Mouse (Mus musculus) thymus, postnatal 36 days (tissue): ENCODE results near the gene Dusp22.

Source experiments
- DNase-seq, 2 experiments: peaks; one replicate each; pipeline ENCODE4 v3.0.0; 2022; ENCODE audit warnings: mixed read lengths in 2 of 2

The Dusp22 gene

DNA sequence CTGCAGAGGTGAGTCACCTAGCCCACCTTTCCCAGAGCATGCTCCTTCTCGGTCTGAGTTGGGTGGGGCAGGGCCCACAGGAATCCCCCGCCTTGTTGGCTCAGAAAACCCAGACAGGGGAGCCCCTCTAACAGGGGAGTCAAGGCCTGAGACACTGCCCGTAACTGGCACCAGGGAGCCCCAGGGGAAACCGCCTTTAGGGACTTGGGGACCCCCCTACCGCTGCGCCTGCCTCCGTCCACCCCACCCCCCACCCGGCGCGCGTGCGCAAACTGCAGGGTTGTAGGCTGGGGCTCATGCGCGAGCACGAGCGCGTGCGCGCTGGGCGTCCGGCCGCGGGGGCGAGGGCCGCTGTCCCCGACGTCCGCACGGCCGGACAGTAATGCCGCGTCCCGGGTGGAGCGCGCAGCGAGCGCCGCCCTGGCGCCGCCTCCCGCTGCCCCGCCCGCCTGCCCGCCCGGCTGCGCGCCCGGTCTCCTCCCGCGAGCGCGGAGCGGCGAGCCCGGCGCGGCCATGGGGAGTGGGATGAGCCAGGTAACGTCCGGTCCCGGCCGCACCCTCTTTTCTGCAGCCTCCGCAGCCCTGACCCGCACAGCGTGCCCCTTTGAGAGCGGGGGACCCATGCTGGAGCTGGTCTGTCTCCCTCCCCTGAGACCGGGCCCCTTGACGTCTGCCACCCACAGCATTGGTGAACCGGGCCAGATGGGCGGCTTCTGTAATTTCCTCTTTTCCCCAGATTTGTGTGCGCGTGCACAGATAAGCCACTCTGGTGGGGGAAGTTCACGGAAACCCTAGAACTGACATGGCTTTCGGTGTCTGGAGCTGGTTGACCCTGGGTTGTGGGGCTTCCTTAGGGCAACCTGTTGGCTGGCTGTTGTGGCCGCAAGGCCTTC lies at the start of gene Dusp22:
Gene Dusp22 (plus strand): TSS at position 387 of the 893 bp plus-strand sequence.
- DNase-seq, result peak; percentile 65 to 70

DNA sequence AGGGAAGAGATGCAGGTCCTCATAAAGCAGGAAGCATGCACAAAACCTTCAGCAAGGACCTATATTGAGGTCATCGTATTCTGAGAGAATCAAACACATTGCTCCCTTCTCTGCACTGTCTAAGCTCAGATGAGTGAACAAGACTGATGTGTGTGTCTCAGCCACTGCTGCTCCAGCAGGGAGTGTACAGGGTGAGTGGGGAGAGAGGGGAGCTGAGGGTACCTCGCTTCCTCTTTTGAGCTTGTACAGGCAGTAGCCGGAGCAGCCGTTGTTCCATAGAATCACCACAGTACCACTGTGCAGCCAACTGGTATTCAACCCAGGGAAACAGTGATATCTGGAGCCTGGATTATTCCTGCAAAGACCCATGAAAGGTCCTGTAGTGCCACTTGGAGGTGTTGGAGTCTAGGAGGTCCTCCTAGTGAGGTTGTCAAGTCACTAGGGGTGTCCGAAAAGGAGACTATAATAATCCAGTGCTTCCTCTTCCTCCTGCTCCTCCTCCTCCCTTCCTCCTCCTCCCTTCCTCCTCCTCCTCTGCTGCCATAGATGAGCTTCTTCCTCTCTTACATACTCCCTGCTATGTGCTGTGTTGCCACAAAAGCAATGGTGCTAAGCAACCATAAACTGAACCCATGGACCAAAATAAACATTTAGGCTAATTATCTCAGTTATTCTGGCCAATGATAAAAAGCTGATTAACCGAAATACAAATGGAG lies 47.6 kb upstream of the Dusp22 start:
- no peak for DNase-seq

DNA sequence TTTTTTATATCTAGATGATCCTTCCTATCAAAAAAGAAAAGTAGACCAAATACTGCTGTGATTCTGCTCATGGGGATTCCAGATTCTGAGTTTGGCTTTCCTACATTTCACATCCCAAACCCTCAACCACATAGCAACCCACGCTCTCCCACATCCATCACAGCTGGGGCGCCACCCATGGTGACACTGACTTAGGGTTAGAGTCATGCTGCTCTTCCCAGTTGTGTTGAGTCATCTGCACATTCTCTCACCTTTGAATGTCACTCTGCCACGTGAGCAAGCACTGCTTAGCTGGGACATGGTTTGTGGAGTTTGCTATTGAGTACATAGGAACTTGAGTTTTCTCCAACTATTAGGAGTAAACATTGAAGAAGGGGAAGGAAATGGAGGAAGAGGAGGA lies 40.1 kb upstream of the Dusp22 start:
- no peak for DNase-seq

DNA sequence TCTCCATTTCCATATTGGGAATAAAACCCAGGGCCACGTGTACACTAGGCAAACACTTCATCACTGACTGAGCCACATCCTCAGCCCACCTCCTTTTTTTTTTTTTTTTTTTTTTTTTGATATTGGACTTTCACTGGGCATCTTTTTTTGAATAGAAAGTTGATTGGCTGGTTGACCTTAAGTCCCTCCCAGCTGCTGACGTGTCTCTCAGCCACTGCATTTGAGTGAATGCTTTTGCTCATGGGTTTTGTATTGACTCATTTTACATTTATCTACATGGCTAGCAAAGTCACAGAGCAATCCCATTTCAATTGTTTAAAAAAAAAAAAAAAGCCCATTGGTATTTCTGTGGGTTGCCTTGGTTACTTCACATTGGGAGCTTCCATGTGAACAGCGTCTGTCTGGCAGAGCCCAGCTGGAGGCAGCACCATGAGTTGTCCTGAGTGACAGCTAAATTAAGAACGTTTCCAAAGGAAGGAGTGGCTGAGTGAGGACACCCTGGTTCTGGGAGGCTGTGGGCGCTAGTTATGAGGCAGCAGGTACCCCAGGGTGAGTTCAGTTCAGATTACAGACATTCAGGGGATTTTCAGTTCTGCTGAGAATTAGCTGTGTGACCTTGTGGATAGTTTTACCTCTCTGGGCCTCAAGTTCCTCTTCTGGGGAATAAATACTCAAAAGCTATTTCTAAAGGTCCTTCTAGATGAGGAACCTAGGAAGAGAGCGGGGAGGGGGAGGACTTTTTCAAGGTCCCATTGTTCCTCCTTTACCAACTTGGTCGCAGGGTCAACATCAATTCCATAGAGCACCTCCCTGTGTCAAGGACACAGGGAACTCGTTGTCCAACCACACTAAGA lies 31.4 kb upstream of the Dusp22 start:
- DNase-seq, result no peak

DNA sequence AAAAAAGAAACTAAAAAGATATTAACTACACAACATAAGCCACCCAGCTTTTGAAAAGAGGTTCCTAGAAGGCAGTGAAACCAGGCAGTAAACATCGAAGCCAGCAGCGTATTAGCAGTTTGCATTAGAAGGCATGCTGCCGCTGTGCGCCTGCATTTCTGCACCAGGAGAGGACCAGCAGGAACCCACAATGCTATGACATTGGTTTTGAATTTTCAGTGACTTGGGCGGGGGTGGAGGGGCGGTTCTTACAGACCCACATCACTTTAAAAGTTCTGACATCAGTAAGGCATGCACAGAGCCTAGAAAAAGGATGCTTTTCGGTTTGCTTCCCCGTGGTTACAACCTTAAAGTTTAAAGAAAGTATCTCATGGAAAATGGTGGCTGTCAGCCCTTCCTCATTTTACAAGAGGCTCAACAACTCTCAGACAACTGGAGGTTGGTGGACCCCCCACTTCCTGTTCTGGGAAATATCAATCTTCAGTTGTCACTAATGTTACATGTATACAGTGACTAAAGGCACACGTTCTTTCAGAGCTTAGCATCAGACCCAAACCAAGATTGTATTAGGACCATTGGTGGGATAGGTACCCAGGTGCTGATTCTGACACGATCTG lies 29.9 kb upstream of the Dusp22 start:
- DNase-seq, result no peak

DNA sequence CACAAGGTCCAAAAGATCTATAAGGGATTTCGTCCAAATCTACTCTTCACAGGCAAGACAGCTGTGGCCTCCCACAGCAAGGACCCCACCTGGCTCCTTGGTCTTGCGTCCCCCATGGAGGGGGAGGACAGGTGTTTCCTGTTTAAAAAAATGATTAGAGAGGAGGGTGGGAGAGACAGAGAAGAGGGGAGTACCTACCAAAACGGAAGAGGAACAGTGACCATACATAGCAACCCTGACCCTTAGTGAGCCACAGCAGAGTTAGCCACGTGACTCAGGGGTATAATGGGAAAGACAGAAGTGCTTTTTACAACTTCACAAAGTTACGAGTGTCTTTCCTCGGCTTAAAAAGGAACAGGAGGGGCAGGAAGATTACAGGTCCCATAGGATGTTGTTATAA lies 26.8 kb upstream of the Dusp22 start:
- DNase-seq, result peak; percentile 27 to 47

DNA sequence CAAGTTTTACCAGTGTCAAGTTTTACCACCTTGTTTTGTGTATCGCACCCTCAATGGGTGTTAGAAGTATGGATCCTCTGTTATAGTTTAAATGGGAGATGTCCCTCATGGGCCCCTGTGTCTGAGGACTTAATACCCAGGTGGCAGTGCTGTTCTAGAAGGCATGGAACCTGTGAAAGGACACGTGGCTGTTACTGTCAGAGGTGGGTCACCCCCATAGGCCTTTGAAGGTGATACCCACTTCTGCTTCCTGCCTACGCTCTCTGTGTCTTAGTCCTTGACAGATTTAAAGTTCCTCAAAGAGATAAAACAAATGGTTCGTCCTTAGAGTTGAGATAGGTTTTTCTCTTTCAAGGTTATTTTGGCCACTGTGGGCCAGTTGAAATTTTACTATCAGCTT lies 23.3 kb upstream of the Dusp22 start:
- DNase-seq, result peak; percentile 20 to 26

DNA sequence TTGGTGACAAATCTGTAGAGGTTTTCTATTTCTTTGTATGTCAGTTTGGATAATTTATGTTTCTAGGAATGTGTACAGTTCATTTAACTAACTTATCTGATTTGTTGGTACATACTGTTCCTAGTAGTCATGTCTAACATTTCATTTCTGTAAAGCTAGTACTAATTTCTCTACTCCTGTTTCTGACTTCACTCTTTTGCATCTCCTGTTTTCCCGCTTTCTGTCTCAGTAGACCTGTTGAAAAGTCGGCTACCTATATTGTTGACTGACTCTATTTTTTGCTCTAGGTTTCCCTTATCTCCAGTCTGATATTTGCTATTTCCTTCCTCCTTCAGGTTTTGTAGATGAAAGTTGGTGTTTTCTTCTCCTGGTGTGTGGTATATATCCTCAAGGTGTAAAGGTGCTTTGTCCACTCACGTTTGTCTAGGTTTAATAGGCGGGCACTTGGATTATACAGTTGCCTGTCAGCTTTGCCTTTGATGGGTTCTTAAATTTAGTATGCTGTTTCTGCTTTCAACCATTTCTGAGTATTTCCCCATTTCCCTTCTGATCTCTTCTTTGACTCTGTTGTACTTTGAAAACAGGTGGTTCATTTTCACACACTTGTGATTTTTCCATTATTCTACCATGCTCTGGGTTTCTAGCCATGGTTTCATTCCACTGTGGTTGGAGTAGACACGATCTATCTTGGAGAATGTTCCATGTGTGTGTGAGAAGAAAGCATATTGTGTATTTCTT lies 21.3 kb upstream of the Dusp22 start:
- no peak for DNase-seq

DNA sequence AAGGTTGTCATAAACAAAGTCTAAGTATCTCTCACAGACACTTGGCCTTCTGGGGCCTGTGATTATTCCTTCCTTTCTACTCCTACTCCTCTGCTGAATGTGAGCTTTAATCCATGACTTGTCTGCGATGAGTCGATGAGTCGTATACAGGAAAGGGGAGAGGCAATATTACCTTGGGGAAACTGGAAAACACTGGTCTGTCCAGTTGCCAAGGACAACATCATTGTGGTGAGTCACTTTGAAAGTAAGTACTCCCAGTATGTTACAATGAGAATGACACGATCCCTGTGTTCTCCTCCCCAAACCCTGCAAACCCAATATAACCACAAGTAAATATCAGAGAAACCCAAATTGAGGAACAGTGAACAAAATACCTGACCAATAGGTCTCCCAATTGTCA lies 17.7 kb upstream of the Dusp22 start:
- no peak for DNase-seq

DNA sequence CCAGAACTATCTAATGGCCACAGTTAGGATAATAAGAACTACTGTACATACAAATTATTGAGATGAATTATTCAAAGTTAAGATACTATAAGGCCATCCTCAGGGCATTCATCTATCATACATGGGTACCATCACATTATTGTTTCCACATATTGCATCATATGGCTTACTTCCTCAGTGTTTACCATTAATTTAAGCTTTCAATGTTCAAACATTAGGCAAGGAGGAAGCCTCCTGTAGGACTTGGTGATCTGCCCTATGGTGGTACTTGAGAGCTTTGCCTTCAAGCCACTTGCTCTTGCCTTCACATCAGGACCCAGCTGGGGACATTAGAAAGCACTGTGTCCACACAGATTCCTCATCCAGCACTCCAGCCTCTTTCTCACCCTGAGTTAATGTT lies 11.3 kb upstream of the Dusp22 start:
- DNase-seq, result no peak

DNA sequence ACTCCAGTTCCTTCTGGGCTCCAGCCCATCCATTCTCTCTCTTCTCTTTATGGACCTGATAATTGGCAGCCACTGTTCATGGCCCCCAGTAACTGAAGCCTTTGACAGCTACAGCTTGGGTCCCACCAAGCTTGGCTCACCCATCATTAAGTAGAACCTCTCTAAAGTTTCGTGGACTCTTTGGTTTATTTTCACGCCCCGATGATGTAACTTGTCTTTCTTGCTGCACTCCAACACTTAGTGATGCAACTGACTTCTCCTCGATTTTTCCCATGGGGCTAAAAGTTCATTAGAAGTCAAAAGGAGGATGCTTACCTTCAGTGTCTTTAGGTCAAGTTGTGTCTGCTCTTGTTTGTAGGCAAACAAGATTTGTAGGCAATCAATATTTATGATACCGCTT lies 10.6 kb upstream of the Dusp22 start:
- DNase-seq, result no peak

DNA sequence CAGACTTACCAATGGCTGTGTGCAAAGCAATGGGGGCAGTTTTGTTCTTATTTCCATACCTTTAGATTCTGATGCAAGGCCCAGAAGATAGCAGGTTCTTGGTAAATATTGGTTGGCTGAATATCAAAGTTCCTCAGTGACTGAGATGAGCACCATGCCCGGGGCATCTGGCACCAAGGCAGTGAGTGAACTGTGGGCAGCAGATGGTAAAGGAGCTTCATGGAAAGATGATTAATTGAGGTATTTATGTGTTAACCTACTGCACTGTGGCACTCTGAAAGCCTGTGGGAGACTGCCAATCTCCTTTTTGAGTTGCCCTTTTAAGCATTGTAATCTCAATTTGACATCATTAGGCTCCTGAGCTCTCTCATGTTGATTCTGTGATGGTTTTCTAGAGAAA lies 9.1 kb upstream of the Dusp22 start:
- DNase-seq, result no peak

DNA sequence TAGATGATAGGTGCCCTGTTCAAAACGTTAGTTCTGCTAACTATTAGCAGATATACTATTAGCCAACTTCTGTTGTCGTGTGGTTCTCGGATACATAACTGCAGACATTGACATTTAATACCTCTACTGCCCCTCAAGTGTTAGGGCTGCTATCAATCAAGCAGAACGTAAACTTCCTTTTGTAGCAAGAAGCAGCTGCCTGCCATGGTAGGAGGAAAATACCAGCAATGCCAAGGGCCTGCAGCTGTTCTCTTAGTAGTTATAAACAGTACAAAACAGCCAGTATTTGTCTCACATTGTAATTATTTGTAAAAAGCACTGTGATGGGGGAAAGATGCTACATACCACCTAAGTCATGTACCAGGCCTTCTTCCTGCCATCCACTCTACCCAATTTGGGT lies 6.7 kb upstream of the Dusp22 start:
- DNase-seq, result no peak

DNA sequence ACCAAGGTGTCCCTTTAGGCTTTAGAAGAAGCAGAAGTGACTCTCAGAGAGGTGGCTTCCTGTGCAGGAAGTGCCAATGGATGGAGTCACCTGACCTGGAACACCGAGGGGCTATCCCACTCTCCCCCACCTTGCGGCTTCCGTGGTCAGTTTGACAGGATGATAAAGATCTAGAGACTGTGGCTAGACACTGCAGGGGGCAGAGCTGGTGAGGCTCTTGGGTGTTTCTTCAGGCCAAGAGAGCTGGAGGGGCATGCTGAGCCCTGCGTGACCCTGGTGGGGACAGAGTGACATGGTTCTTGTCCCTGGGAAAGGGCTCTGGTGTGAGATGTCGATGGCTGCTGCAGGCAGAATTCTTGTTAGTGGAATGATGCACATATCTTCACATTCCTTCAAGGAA lies 5.3 kb upstream of the Dusp22 start:
- DNase-seq, result no peak

DNA sequence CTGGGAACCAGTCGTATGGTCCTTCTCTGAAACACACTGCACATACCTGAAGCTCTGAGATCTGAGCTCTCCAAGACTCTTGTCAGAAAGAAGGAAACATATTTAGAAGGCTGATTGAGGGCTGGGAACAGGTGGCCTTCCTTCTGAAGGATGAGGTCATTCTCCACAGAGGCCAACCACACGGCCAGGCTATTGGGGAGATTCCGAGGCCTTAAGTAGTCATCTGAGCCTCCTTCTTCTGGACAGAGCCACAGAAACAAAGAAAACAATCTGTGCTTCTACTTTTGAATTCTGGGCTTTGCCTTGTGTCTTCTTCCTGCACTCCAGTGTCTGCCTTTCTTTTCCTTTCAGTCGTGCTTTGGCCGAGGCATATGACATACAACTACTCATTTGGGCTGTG lies 2.9 kb upstream of the Dusp22 start:
- DNase-seq, result no peak

DNA sequence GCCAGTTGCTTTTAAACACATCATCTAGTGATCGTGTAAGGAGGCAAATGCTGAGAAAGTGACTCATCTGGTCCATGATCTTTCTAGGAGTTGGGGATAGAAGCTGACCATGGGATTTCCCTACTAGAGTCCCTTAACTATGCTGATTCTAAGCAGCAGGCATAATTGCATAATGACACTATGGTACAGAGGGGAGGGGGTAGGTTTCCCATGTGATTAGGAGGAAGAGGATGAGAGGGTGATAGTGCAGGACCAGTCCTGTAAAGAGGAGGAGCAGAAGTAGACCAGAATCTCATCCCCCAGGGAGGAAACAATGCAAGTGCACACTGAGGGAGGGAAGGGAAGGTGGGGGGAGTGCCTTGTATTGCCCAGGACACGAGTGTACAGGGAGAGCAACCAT lies 2.0 kb upstream of the Dusp22 start:
- no peak for DNase-seq

DNA sequence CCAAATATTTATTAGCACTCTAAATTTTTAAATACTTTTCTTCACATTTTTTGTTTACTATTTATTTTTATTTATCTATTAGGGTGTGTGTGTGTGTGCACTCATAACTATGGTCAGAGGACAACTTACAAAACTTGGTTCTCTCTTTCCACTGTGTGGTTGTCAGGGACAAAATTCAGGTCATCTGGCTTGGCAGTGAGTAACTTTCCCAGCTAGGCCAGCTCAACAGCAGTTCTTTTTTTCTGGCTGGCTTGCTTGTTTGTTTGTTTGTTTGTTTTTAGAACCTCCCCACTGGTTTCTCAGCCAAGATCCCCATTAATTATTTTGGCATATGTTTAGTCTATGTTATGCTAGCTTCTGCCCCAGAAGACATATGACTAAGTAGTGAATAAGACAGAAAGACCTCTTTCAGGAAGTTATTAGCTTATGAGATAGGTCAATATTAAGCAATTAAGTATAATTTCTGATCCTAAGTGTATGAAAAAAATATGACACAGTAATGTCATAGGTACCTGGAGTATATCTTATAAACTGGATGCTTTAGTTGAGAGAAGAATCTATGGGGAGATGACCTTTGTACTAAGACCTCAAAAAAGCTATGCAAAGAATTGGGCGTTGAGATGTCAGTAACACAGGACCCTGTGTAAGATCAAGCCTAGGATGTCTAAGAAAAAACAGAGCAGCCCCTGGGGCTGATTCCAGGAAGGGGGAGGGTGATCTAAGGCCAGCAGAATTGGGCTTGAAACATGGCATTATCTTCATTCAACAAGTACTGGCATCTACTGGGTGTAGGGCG lies 1.4 kb upstream of the Dusp22 start:
- DNase-seq, result no peak

DNA sequence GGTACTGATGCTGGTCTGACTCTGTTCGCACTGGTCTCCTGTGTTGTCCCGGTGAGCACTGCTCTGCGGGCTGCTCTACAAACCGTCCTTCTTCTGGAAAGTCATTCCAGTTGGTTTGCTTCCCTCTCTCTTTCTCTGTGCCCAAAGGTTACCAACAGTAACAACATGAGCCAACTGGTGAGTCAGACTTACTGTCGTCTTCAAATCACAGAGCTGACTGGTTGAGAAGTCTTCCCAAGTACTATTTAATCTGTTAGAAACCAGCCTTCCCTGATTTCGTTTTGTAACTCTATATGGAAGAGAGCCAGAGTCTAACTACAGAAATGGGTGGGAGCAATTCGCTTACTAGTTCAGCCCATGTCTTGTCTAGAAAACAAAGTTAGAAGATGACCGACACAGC lies 5.5 kb downstream of the Dusp22 start:
- no peak for DNase-seq

DNA sequence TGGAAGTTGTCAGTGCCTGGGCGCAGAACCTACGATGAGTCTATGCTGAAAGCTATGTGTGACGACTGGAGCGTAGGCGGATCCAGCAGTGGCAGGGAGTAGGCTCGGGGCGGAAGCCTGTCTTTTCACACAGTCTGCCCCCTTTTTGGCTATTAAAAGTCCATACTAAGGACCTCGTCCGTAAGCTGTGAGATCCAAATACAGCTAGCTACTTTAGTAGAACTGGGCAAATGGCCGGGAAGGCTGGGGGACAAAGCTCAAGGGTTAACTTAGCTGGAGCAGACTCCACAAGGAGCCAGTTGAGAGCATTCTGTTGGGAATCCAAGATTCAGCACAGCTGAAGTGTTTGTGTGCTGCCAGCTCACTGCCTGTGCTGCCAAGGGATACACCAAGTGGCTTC lies 6.7 kb downstream of the Dusp22 start:
- DNase-seq, result no peak

DNA sequence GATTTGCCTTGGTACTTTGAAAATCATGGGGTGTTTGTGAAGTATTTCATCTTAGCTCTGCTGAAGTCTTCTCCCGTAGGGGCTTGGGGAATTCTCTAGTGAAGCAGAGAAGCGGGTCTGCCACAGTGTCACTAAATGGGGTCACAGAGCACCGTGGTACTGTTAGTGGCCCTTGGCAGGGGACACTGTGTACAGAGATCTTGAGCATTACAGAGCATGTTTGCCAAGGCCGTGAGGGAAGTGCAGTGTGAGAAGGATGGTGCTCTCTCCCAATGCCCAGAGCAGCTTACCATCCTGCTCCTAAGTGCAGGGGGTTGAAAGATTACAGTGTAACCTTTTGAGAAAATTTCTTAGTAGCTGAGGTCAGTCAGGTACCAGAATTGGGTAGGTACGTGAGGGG lies 8.5 kb downstream of the Dusp22 start:
- no peak for DNase-seq

DNA sequence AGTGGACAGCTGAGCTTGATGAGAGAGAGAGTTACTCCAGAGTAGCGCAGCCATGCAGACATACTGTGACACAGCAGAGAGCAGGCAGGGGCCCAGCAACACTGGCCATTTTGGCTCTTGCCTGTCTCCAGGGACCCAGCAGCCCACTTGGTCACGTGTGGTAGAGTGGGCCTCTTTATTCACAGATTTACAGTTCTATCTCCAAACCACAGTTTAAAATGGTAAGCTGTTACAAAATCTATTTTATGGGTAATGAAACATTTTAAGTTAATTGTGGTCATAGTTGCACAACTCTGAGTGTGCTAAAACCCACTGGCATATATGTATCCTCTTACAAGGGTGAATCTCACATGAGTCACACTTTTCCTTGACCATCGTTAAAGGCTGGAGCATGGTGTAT lies 9.5 kb downstream of the Dusp22 start:
- DNase-seq, result no peak
